Mouse (Mus musculus): ENCODE results near the gene Wipi1. TPM values are rescaled to one million over a fixed set of nuclear protein-coding genes. Genes with fewer than 3 reads are reported as not detected.

The Wipi1 gene
- polyA plus RNA-seq, 1 experiment = 6.7 TPM

GRCm38 (mm10) chr11:109634928-109635327, 23.2 kb upstream of the Wipi1 start:
- TF ChIP-seq POLR2A (IDR thresholded peaks at IDR 0.05; ENCODE audit: low read depth, low read length) (no peak), CTCF (IDR thresholded peaks at IDR 0.05; ENCODE audit: extremely low read depth, insufficient read length, insufficient replicate concordance, low read depth, low read length) (no peak)
- H3K4me3 ChIP-seq (ENCODE audit: low read depth, low read length) = no peak overlapping the region
- H3K4me1 ChIP-seq (ENCODE audit: control insufficient read depth, insufficient read depth, insufficient read length, low read length) = no peaks in the 10 kb centered on the region
- no peaks in the 10 kb centered on the region; the same call in 1 of the 2 replicates for H3K27me3 ChIP-seq (ENCODE audit: control insufficient read depth, insufficient read depth, low read length)
- no peak overlapping the region for H3K27ac ChIP-seq (ENCODE audit: insufficient read depth, low read depth, low read length)
- H3K36me3 ChIP-seq (ENCODE audit: control insufficient read depth, insufficient read depth, low read length) = no peaks in the 10 kb centered on the region
- 80% methylated on average over 9 of the region's 9 CpGs for WGBS

- Histone ChIP-seq H3K27ac (ENCODE audit: insufficient read depth, low read depth, low read length) (no peak overlapping the region), H3K36me3 (ENCODE audit: control insufficient read depth, insufficient read depth, low read length) (no peaks in the 10 kb centered on the region), H3K4me3 (ENCODE audit: low read depth, low read length) (no peak overlapping the region), H3K27me3 (ENCODE audit: control insufficient read depth, insufficient read depth, low read length) (no peaks in the 10 kb centered on the region), H3K4me1 (ENCODE audit: control insufficient read depth, insufficient read depth, insufficient read length, low read length) (no peaks in the 10 kb centered on the region)
- TF ChIP-seq POLR2A (IDR thresholded peaks at IDR 0.05; ENCODE audit: low read depth, low read length) (no peak), CTCF (IDR thresholded peaks at IDR 0.05; ENCODE audit: extremely low read depth, insufficient read length, insufficient replicate concordance, low read depth, low read length) (no peak)
- 72% methylated on average over 10 of the region's 10 CpGs for WGBS
Measured at GRCm38 (mm10) chr11:109629021-109629521, 17.3 kb upstream of the Wipi1 start.

GRCm38 (mm10) chr11:109628099-109628498, 16.3 kb upstream of the Wipi1 start:
- Histone ChIP-seq H3K27ac (ENCODE audit: insufficient read depth, low read depth, low read length) (no peak overlapping the region), H3K4me1 (ENCODE audit: control insufficient read depth, insufficient read depth, insufficient read length, low read length) (no peaks in the 10 kb centered on the region), H3K4me3 (ENCODE audit: low read depth, low read length) (no peak overlapping the region), H3K27me3 (ENCODE audit: control insufficient read depth, insufficient read depth, low read length) (no peaks in the 10 kb centered on the region), H3K36me3 (ENCODE audit: control insufficient read depth, insufficient read depth, low read length) (no peaks in the 10 kb centered on the region)
- TF ChIP-seq POLR2A (IDR thresholded peaks at IDR 0.05; ENCODE audit: low read depth, low read length) (no peak), CTCF (IDR thresholded peaks at IDR 0.05; ENCODE audit: extremely low read depth, insufficient read length, insufficient replicate concordance, low read depth, low read length) (no peak)
- WGBS = 81% methylated on average over 3 of the region's 3 CpGs

- Histone ChIP-seq H3K4me3 (ENCODE audit: low read depth, low read length) (no peak overlapping the region), H3K27me3 (ENCODE audit: control insufficient read depth, insufficient read depth, low read length) (no peaks in the 10 kb centered on the region), H3K4me1 (ENCODE audit: control insufficient read depth, insufficient read depth, insufficient read length, low read length) (no peaks in the 10 kb centered on the region), H3K36me3 (ENCODE audit: control insufficient read depth, insufficient read depth, low read length) (no peaks in the 10 kb centered on the region), H3K27ac (ENCODE audit: insufficient read depth, low read depth, low read length) (no peak overlapping the region)
- TF ChIP-seq CTCF (IDR thresholded peaks at IDR 0.05; ENCODE audit: extremely low read depth, insufficient read length, insufficient replicate concordance, low read depth, low read length) (no peak), POLR2A (IDR thresholded peaks at IDR 0.05; ENCODE audit: low read depth, low read length) (no peak)
- whole genome bisulfite sequencing = 81% methylated on average over 4 of the region's 4 CpGs
Measured at GRCm38 (mm10) chr11:109627648-109628047, 15.9 kb upstream of the Wipi1 start.

GRCm38 (mm10) chr11:109623238-109623637, 11.5 kb upstream of the Wipi1 start:
- no peak for TF ChIP-seq POLR2A (IDR thresholded peaks at IDR 0.05; ENCODE audit: low read depth, low read length)
- TF ChIP-seq CTCF (IDR thresholded peaks at IDR 0.05; ENCODE audit: extremely low read depth, insufficient read length, insufficient replicate concordance, low read depth, low read length) = no peak
- Histone ChIP-seq H3K27me3 (ENCODE audit: control insufficient read depth, insufficient read depth, low read length) (no peaks in the 10 kb centered on the region), H3K27ac (ENCODE audit: insufficient read depth, low read depth, low read length) (no peak overlapping the region), H3K4me3 (ENCODE audit: low read depth, low read length) (no peak overlapping the region), H3K4me1 (ENCODE audit: control insufficient read depth, insufficient read depth, insufficient read length, low read length) (no peaks in the 10 kb centered on the region), H3K36me3 (ENCODE audit: control insufficient read depth, insufficient read depth, low read length) (no peaks in the 10 kb centered on the region)
- 80% methylated on average over 7 of the region's 7 CpGs for WGBS

GRCm38 (mm10) chr11:109622518-109623037, 10.8 kb upstream of the Wipi1 start:
- no peak overlapping the region for H3K27ac ChIP-seq (ENCODE audit: insufficient read depth, low read depth, low read length)
- no peaks in the 10 kb centered on the region for H3K36me3 ChIP-seq (ENCODE audit: control insufficient read depth, insufficient read depth, low read length)
- no peaks in the 10 kb centered on the region for H3K27me3 ChIP-seq (ENCODE audit: control insufficient read depth, insufficient read depth, low read length)
- no peak overlapping the region for H3K4me3 ChIP-seq (ENCODE audit: low read depth, low read length)
- WGBS = 29% methylated on average over 15 of the region's 15 CpGs
- H3K4me1 ChIP-seq (ENCODE audit: control insufficient read depth, insufficient read depth, insufficient read length, low read length) = no peaks in the 10 kb centered on the region
- no peak for TF ChIP-seq CTCF (IDR thresholded peaks at IDR 0.05; ENCODE audit: extremely low read depth, insufficient read length, insufficient replicate concordance, low read depth, low read length)
- no peak for TF ChIP-seq POLR2A (IDR thresholded peaks at IDR 0.05; ENCODE audit: low read depth, low read length)

GRCm38 (mm10) chr11:109621183-109621582, 9.4 kb upstream of the Wipi1 start:
- H3K4me3 ChIP-seq (ENCODE audit: low read depth, low read length) = no peak overlapping the region
- no peaks in the 10 kb centered on the region for H3K27me3 ChIP-seq (ENCODE audit: control insufficient read depth, insufficient read depth, low read length)
- no peaks in the 10 kb centered on the region for H3K36me3 ChIP-seq (ENCODE audit: control insufficient read depth, insufficient read depth, low read length)
- H3K4me1 ChIP-seq (ENCODE audit: control insufficient read depth, insufficient read depth, insufficient read length, low read length) = no peaks in the 10 kb centered on the region
- 11% methylated on average over 2 of the region's 2 CpGs for WGBS
- H3K27ac ChIP-seq (ENCODE audit: insufficient read depth, low read depth, low read length) = no peak overlapping the region
- no peak for TF ChIP-seq POLR2A (IDR thresholded peaks at IDR 0.05; ENCODE audit: low read depth, low read length)
